Mouse (Mus musculus) liver, embryonic 15.5 days (tissue): Measurements from ENCODE around the gene Ppp2r5b. TPM values are rescaled to one million over a fixed set of nuclear protein-coding genes. Genes with fewer than 3 reads are reported as not detected.

Experiments used
- ATAC-seq: fragments of 200-750 bp; cut with Nextera tagmentation; 2 replicates; pipeline ENCODE4 v1.8.0; 2017; ENCODE audit warnings: moderate number of reproducible peaks, mild to moderate bottlenecking, moderate library complexity; ENCODE audit not compliant: insufficient read depth
- H3K27ac ChIP-seq: fragments of 300-500 bp; sonication (generic); replicated peaks from 2 replicates; pipeline ENCODE4 v1.5.1; 2015; ENCODE audit warnings: mild to moderate bottlenecking, inconsistent platforms
- H3K27me3 ChIP-seq: fragments of 300-500 bp; sonication (generic); 2 replicates; pipeline ENCODE4 v1.6.1; 2015; ENCODE audit warnings: mild to moderate bottlenecking, inconsistent platforms
- H3K36me3 ChIP-seq: fragments of 300-500 bp; sonication (generic); replicated peaks from 2 replicates; pipeline ENCODE4 v1.6.1; 2015; ENCODE audit warnings: moderate library complexity, mild to moderate bottlenecking, inconsistent platforms
- H3K4me1 ChIP-seq: fragments of 300-500 bp; sonication (generic); replicated peaks from 2 replicates; pipeline ENCODE4 v1.6.1; 2015; ENCODE audit warnings: inconsistent platforms
- H3K4me2 ChIP-seq: fragments of 300-500 bp; sonication (generic); 2 replicates; pipeline ENCODE4 v1.6.1; 2015; ENCODE audit warnings: moderate library complexity, mild to moderate bottlenecking, inconsistent platforms
- H3K4me3 ChIP-seq: fragments of 300-500 bp; sonication (generic); replicated peaks from 2 replicates; pipeline ENCODE4 v1.5.1; 2015; ENCODE audit warnings: mild to moderate bottlenecking, inconsistent platforms
- H3K9ac ChIP-seq: fragments of 300-500 bp; sonication (generic); 2 replicates; pipeline ENCODE4 v1.6.1; 2015; ENCODE audit warnings: moderate library complexity, mild to moderate bottlenecking, inconsistent platforms
- H3K9me3 ChIP-seq: fragments of 300-500 bp; sonication (generic); replicated peaks from 2 replicates; pipeline ENCODE4 v1.6.1; 2016; ENCODE audit warnings: inconsistent platforms
- WGBS: fragments of 180-500 bp; shearing (Covaris S2); methylation state at CpG from one replicate; pipeline ENCODE4 v1.1.7; 2015; ENCODE audit warnings: mixed read lengths; ENCODE audit not compliant: insufficient replicate concordance; 5-methylcytosine and 5-hydroxymethylcytosine counted together
- microRNA counts: library from miRNA; unstranded; fragments of <30 nt; microRNA quantifications from one replicate; lab custom pipeline; 2016
- microRNA-seq: library from miRNA; unstranded; fragments of <30 nt; microRNA quantifications from one replicate; pipeline ENCODE4, GENCODE M21; 2016
- polyA plus RNA-seq: library from polyadenylated mRNA; unstranded; fragments of >200 nt; fragmentation: Nextera tagmentation; extraction: Ambion mirVana; gene quantifications from 2 replicates; pipeline ENCODE4 v1.2.1, GENCODE M21; 2015

Ppp2r5b gene
- polyA plus RNA-seq, 1 experiment from 2014 or later = 3.3 TPM

- Histone ChIP-seq H3K27me3 (no peaks in the 10 kb centered on the region), H3K36me3 (no peaks in the 10 kb centered on the region), H3K9ac (no peak within 1 kb of the TSS), H3K9me3 (0 out of 2 replicates have a peak, but pooled peaks cover 3% of the 10 kb centered on the region), H3K4me2 (no peak within 1 kb of the TSS), H3K4me3 (no peak within 1 kb of the TSS), H3K4me1 (no peaks in the 10 kb centered on the region), H3K27ac (no peak within 1 kb of the TSS)
- ATAC-seq = no peak
- 70% methylated on average over 23 of the region's 23 CpGs for WGBS
These were observed 51.5 kb downstream of the Ppp2r5b start, which contains the start of gene Majin for GRCm38 (mm10) chr19:6184131-6184530. TSS of gene Majin (plus strand) at chr19:6184388.

GRCm38 (mm10) chr19:6182534-6182933, 53.1 kb downstream of the Ppp2r5b start:
- no peak for ATAC-seq
- Histone ChIP-seq H3K27ac (no peak overlapping the region), H3K4me2 (no peak overlapping the region), H3K9me3 (0 out of 2 replicates have a peak, but pooled peaks cover 3% of the 10 kb centered on the region), H3K9ac (no peak overlapping the region), H3K36me3 (no peaks in the 10 kb centered on the region), H3K27me3 (no peaks in the 10 kb centered on the region; the same call in 1 of the 2 replicates), H3K4me1 (no peaks in the 10 kb centered on the region), H3K4me3 (no peak overlapping the region)
- WGBS = 10% methylated on average over 3 of the region's 3 CpGs

GRCm38 (mm10) chr19:6181629-6182028, 54.0 kb downstream of the Ppp2r5b start:
- no peak overlapping the region for H3K27ac ChIP-seq
- no peak overlapping the region for H3K4me2 ChIP-seq
- 0 out of 2 replicates have a peak, but pooled peaks cover 3% of the 10 kb centered on the region for H3K9me3 ChIP-seq
- no peak for ATAC-seq
- no peaks in the 10 kb centered on the region; the same call in 1 of the 2 replicates for H3K27me3 ChIP-seq
- no peak overlapping the region for H3K4me3 ChIP-seq
- no peak overlapping the region for H3K9ac ChIP-seq
- H3K4me1 ChIP-seq = no peaks in the 10 kb centered on the region
- H3K36me3 ChIP-seq = no peaks in the 10 kb centered on the region
- 19% methylated on average over 5 of the region's 5 CpGs for WGBS

- ATAC-seq = no peak
- no peaks in the 10 kb centered on the region; the same call in 1 of the 2 replicates for H3K27me3 ChIP-seq
- H3K4me2 ChIP-seq = no peak overlapping the region
- H3K27ac ChIP-seq = no peak overlapping the region
- H3K9me3 ChIP-seq = 0 out of 2 replicates have a peak, but pooled peaks cover 3% of the 10 kb centered on the region
- 79% methylated on average over 6 of the region's 6 CpGs for WGBS
- no peaks in the 10 kb centered on the region for H3K4me1 ChIP-seq
- H3K9ac ChIP-seq = no peak overlapping the region
- H3K4me3 ChIP-seq = no peak overlapping the region
- H3K36me3 ChIP-seq = no peaks in the 10 kb centered on the region
These were observed 56.9 kb downstream of the Ppp2r5b start for GRCm38 (mm10) chr19:6178775-6179174.

MicroRNAs within 50 kb of the gene (microRNA counts, 519-probe panel; counts per million panel counts)
- 4,205 counts per million, percentile 85 among the panel's probes with 10 or more counts for microRNA mmu-miR-192 (lab: Ali Mortazavi, UCI)

Small RNA genes lying within 50 kb of the gene (microRNA-seq; reads per million reads assigned to microRNA genes)
- gene Mir192 (4,847 reads per million, percentile 88 among the genes with 10 or more reads in this experiment), gene Mir194-2 (2,007 reads per million, percentile 82 among the genes with 10 or more reads in this experiment)

Other genes starting within 250 kb of the Ppp2r5b start
- 0.05 TPM in 1 of 2 replicates, not detected in the other for gene Slc22a20, start 249.7 kb downstream of the Ppp2r5b start, polyA plus RNA-seq
- gene Capn1, start 220.0 kb downstream of the Ppp2r5b start, polyA plus RNA-seq = 25.1 and 26.1 TPM in 2 replicates
- 13.3 and 17.3 TPM in 2 replicates for gene Syvn1, start 189.3 kb downstream of the Ppp2r5b start, polyA plus RNA-seq
- 39.5 and 41.8 TPM in 2 replicates for gene Mrpl49, start 178.1 kb downstream of the Ppp2r5b start, polyA plus RNA-seq
- 401 and 446 TPM in 2 replicates for gene Fau, start 178.0 kb downstream of the Ppp2r5b start, polyA plus RNA-seq
- 19.1 and 19.5 TPM in 2 replicates for gene Znhit2, start 174.7 kb downstream of the Ppp2r5b start, polyA plus RNA-seq
- gene Tm7sf2, start 167.5 kb downstream of the Ppp2r5b start, polyA plus RNA-seq = 49.1 and 50.2 TPM in 2 replicates
- gene Vps51, start 158.6 kb downstream of the Ppp2r5b start, polyA plus RNA-seq = 27.3 and 30.8 TPM in 2 replicates
- not detected in 2 replicates for gene Tmem262, start 155.8 kb downstream of the Ppp2r5b start, polyA plus RNA-seq
- gene Gm28374, start 153.6 kb downstream of the Ppp2r5b start, polyA plus RNA-seq = 0.48 and 0.67 TPM in 2 replicates
- gene Zfpl1, start 150.9 kb downstream of the Ppp2r5b start, polyA plus RNA-seq = 19.7 and 24.4 TPM in 2 replicates
- 34.5 and 35.4 TPM in 2 replicates for gene Cdca5, start 150.9 kb downstream of the Ppp2r5b start, polyA plus RNA-seq
- 0.23 and 0.25 TPM in 2 replicates for gene AC131692.1, start 141.5 kb downstream of the Ppp2r5b start, polyA plus RNA-seq
- gene Naaladl1, start 130.1 kb downstream of the Ppp2r5b start, polyA plus RNA-seq = 3.5 and 3.7 TPM in 2 replicates
- gene Sac3d1, start 117.2 kb downstream of the Ppp2r5b start, polyA plus RNA-seq = 23.2 and 24.0 TPM in 2 replicates
- 58.5 and 66.0 TPM in 2 replicates for gene Snx15, start 107.6 kb downstream of the Ppp2r5b start, polyA plus RNA-seq
- 0.17 and 0.44 TPM in 2 replicates for gene Batf2, start 94.9 kb downstream of the Ppp2r5b start, polyA plus RNA-seq
- gene Arl2, start 94.3 kb downstream of the Ppp2r5b start, polyA plus RNA-seq = 26.0 and 28.8 TPM in 2 replicates
- not detected in 2 replicates for gene Majin, start 51.5 kb downstream of the Ppp2r5b start, polyA plus RNA-seq
- 0.15 and 0.28 TPM in 2 replicates for gene Gpha2, start 9.5 kb downstream of the Ppp2r5b start, polyA plus RNA-seq
- 4.7 and 5.8 TPM in 2 replicates for gene Atg2a, start 5.8 kb upstream of the Ppp2r5b start, polyA plus RNA-seq
- gene Ehd1, start 40.9 kb upstream of the Ppp2r5b start, polyA plus RNA-seq = 64.0 and 69.3 TPM in 2 replicates
- 0.21 and 0.38 TPM in 2 replicates for gene Cdc42bpg, start 70.6 kb upstream of the Ppp2r5b start, polyA plus RNA-seq
- gene Men1, start 99.1 kb upstream of the Ppp2r5b start, polyA plus RNA-seq = 25.1 and 25.4 TPM in 2 replicates
- gene Map4k2, start 105.3 kb upstream of the Ppp2r5b start, polyA plus RNA-seq = 7.7 and 9.1 TPM in 2 replicates
- gene Sf1, start 127.8 kb upstream of the Ppp2r5b start, polyA plus RNA-seq = 64.3 and 68.8 TPM in 2 replicates
- gene Pygm, start 148.5 kb upstream of the Ppp2r5b start, polyA plus RNA-seq = 6.4 and 9.2 TPM in 2 replicates
- gene Rasgrp2, start 163.5 kb upstream of the Ppp2r5b start, polyA plus RNA-seq = 81.3 and 88.4 TPM in 2 replicates
- gene Nrxn2, start 182.9 kb upstream of the Ppp2r5b start, polyA plus RNA-seq = 0.39 and 0.51 TPM in 2 replicates